Mouse (Mus musculus): ENCODE data around the gene Serinc1.

Gene Serinc1

DNA sequence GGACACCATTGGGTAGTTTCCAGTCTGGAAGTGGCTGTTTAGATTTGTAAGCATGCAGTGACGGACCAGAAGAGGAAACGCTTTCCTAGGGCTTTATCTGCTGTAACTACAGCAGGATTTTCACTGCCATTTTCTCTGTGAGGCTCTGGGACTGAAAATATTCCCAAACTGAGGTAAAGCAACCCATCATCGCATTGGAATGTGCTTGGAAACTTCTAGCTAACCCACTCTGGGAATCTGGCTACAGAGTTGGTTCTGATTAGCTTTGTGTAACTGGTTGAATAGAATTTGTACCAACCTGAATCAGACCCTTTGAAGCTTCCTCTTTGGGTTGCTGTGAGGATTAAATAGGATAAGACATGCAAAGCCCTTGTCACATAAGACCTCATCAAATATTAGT lies 47.6 kb downstream of the Serinc1 start:
- DNase-seq, result no peak

DNA sequence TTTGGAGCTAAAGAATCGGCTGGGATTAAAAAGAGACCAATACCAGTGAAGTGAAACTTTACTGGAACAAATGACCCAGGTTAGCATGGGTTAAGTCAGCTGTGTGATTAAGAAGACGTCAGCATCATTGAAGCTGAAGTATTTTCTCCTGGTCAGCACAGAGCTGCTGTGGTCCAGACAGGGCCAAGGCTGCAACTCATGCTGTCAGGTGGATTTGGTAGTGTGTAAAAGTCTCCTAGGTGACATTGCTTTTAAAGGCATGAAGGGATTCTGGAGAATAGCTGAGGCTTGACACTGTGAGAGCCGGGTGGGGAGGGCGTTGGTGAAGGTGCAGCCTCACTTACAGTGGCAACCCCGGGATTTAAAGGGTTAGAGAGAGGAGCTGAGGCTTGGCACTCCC lies 50.6 kb downstream of the Serinc1 start:
- DNase-seq, result no peak

DNA sequence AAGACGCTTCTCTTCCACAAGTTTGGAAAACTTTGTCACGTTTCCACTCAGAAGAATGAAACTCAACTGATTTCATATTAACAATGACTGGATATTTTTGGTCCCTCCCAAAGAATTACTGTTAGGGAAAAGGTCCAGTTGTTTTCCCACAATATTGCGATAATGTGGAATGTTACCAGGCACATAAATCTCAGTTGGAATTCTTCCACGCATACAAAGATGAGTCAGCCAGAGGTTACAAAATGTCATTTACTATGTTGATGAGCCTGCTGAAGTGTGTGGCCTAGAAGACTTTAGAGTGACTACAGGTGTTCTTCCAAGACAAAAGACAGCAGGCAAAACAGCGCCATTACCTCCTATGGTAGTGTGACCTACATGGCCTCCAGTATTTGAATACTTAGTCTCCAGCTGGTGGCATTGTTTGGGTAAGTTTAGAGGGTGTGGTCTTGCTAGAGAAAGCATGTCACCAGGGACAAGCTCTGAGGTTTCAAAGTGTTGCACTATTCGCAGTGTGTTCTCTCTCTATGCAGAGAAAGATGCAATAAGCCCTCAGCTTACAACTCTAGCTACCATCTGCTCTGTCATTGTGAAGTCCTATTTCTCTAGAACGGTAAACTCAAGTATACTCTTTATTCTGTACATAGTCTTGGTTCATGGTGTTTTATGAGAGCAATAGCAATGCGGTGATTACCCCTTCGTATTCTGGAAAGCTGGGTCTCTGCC lies 55.0 kb downstream of the Serinc1 start:
- DNase-seq, result no peak

Measured in cerebellum, postnatal 25 days (tissue).